Mouse (Mus musculus): Measurements from ENCODE around the gene Krt7.

The Krt7 gene

DNA sequence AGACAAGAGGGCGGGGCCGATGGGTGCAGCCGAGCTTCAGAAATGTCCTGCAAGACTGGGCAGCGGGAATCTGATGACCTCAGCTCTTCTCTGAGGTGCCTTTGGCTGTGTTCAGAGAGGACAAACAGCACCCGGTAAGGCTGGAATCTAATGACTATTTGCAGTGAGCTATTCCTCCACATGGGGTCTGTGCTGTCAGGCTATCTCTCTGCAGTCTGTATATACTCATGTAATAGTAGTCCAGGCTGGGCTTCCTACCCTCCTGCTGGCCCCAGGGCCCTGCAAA lies 34.1 kb upstream of the Krt7 start:
- no peak for DNase-seq (ENCODE audit: low spot score)

DNA sequence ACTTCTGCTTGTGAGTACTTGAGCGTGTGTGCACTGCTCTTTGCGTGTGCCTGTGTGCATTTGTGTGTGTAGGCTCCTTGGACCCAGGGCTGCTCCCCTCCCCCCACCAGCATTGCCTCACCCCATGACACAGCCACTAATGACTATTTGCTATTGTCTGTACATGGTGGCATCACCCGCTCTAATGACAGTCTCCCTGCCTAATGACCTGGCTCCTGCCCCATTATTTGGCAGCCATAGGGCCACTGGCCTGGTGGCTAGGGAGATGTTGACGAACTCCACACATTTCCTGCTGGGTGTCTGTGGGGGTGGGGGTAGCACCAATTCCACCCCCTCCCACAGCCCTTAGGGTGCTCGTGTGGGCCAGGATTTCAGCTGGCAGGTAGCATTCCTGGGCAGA lies 32.2 kb upstream of the Krt7 start:
- no peak for DNase-seq (ENCODE audit: low spot score)

DNA sequence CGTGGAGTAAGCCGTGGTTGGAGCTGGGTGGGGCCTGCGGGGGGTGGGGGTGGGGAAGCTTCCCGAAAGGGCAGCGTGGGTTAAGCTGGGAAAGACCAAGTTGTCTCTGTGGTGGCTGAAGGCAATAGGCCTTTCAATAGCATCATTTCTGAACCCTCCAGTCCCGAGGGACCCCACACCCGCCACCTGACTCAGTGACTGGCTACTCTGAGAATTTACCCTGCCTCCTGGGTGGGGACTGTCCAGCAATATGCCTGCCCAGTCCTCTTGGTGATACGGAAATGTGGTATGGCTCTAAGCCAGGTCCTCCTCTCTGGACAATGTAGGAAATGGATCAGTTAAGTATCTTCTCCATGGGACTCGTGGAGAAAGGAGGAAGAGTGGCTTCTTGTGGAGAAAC lies 29.1 kb upstream of the Krt7 start:
- no peak for DNase-seq (ENCODE audit: low spot score)

DNA sequence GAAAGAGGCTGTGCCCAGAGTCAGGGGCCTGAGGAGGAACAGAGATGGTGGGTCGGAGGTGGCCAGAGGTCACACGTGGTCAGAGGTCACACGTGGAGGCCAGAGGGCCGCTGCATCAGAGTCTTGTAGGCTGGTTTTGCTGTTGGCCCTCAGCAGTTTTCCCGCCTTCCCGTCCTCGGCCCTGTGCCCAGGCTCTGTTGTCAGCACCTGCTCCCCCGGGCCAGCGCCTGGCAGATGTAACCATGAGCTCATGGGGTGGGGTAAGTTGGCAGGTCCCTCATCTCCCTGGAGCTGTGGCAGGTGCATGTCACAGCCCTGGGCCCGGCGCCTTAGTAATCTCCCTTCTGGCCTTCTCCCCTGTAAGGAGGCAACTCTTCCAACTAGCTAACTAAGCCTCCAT lies 28.0 kb upstream of the Krt7 start:
- no peak for DNase-seq (ENCODE audit: low spot score)

DNA sequence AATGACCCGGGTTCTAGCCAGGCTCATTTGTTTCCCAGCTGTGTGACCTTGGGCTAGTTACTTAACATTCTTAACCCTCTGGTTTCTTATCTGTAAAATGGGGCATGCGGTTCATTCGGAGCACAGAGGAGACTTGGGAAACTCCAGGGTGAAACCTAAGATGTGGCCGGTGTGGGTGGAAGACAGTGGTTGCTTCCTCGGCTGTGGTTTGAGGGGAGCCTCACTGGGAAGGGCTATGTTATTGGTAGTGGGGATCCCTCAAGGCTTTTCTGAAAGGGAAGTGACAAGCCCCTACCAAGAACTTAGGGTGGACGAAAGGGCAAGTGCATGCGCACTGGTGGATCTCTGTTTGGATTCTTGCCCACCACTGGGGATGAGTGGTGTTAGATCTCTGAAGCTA lies 26.2 kb upstream of the Krt7 start:
- DNase-seq (ENCODE audit: low spot score): no peak

DNA sequence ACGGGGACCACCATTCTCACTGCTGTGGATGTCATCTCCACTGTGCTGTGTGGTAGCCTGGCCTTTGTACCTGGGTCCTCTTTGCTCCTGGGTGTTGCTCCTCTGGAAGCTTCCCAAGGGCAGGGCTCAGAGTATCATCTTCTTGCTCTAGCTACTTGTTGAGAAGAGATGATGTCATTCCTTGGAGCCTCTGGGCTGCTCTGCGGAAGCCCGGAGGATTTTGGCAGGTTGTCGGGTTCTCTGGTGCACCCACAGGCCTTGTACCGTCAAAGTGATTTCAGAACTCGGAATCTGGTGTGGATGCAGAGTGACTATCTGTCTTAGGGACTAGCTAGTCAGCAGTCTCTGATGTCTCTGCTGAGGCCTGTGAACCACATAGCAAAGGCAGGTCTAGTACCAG lies 25.8 kb upstream of the Krt7 start:
- no peak for DNase-seq (ENCODE audit: low spot score)

DNA sequence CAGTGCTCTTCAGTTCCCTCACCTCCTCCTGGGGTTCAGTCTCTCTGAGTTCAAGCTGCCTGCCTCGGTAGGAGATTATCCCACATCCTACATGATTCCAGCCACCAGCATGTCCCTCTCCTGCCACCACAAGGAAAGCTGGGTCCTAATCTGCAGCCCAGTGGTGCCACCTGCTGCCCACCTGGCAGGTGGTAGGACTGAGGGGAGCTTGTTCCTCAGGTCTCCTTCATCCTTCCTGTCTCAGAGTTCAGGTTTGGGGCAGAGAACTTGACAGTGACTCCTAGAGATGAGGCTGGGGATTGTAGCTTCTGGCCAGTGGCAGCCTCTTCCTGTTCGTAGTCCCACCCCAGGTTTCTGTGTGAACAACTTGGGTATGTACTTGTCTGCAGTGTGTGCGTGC lies 23.7 kb upstream of the Krt7 start:
- no peak for DNase-seq (ENCODE audit: low spot score)

DNA sequence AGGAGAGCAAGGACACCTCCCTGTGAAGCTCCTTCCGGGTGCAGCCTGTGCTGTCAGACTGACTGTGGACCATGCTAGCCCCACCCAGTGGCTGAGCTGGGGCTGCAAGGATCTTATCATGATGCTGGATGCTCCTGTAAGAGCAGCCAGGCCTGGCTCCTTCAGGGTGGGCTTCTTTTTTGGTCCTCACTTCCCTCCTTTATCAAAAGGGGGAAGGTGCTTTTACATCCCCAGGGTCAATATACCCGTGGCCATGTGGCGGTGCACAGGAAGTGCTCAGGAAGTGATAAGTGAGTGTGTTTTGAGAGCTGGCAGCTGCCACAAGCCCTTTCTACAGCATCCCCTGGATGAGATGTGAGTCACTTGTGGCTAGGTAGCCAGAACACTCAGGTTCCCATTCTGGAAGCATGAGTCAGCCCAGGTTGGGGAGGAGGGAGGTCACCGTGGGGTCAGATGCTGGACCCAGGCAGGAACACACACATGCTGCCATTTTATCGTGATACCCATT lies 22.8 kb upstream of the Krt7 start:
- peak; percentile 26 for DNase-seq (ENCODE audit: low spot score)

DNA sequence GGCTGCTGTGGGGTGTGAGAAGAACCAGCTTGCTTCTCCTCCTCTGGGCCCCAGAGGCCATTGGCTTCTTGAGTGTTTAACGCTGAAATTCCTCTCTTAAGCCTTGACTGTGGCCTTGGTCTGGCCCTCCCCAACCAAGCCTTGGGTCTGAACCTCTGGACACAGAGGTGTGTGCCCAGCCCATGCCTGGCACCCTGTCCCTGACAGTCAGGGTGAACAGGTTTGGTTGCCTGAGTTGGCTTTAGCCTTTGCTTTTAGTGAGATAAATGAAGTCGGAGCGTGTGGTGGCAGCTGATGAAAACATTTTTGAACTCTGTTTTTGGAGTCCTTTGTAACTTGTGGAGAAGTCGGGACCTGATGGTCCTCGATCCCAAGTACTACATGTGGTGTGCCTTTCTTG lies 20.6 kb upstream of the Krt7 start:
- DNase-seq (ENCODE audit: low spot score): no peak

DNA sequence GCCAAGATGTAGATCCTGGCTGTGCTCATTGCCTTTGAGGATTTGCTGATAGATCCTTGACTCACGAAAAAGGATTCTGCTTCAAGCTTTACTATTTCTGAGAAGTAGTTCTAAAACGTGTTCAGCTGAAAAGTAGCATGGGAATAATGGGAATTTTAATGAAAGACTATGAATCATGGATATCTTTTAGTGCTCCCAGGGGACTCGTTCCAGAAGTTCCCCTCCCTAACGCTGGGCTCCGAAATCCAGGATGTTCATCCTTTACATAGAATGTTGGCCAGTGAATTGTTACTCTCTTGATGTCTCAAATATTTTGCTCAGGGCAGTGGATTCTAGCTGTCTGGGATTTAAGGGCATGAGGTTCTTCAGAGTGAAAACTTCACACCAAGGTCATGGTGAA lies 18.6 kb upstream of the Krt7 start:
- no peak for DNase-seq (ENCODE audit: low spot score)

DNA sequence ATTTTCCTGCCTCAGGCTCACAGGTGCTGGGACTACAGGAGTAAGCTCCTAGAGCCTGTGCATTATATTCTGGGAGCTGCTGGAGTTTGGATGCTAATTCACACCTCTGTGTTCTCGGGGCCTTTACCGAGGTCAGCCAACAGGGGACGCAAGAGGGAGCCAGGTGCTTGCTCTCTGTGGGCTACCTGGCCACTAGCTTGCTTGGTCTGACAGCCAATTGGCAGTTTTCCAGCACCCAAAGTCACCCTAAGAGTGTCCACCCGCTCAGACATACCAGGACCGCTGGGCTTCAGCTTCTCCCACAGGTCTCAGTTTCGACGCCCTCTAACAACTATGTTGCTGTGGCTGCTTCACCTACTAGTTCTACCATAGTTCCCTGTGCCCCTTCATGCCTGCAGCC lies 15.9 kb upstream of the Krt7 start:
- no peak for DNase-seq (ENCODE audit: low spot score)

DNA sequence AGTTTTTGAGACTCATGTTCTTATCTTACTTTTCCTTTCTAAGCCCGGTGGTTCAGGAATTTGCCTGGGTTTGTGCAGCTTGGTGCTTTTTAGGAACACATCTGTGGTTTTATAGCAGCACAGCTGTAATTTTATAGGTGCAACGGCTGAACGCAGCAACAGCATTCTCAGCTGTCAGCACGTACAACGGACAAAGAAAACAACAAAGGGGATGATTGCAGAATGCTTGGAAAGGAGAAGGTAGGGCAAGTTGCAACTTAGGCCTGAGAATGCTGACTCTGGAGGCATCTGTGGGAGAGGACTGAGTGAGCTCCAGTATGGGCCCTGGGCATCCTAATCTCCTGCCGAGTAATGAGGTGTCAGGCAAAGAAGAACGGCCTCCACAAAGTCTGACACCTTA lies 14.4 kb upstream of the Krt7 start:
- DNase-seq (ENCODE audit: low spot score): no peak

DNA sequence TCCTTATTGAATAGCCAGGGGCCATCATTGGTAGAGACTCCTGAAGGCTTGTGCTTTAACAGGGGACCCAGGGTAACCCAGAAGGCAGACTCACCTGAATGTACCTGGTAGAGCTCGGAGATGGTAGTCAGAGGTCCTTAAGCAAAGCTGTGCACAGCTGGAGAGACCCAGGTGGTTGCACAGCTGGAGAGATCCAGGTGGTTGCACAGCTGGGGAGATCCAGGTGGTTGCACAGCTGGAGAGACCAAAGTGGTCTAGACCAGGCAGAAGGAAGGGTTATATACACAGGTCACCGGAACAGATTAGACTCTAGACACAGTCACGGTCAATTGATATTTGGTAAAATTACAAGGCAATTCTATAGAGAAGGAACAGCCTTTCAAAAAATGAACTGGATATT lies 13.9 kb upstream of the Krt7 start:
- DNase-seq (ENCODE audit: low spot score): no peak

DNA sequence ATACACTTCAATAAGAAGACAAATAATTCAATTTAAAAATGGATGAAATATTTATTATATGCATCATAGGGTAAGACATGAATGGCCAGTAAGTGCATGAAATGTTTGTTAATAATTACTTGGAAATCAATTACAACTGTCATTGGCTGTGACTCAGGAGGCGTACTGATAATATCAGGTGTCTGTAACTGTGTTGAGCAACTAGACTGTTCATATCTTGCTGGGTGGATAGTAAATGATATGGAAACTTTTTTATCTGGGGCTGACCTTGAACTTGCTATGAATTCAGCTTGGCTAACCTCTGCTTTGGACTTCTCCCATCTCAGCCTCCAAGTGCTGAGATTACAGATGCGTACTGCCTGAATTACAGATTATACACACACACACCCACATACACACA lies 13.2 kb upstream of the Krt7 start:
- DNase-seq (ENCODE audit: low spot score): no peak

DNA sequence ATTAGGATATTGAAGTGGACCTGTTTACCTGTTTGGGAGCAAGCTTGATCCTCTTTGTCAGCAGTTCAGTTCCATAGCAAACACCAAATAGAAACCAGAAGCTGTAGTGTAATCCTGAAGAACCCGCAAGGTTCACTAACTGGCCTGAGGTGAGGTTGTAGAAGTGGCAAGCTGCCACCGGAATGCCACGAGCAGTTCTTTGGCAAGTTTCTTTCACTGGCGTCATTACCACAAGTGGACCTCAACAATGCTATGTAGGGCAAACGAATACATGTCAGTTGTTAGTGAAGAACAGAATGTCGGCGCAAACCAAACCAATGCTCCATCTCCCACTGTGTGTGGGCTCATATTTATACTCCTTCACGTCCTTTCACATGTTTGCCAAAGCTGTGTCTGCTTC lies 12.6 kb upstream of the Krt7 start:
- DNase-seq (ENCODE audit: low spot score): no peak

DNA sequence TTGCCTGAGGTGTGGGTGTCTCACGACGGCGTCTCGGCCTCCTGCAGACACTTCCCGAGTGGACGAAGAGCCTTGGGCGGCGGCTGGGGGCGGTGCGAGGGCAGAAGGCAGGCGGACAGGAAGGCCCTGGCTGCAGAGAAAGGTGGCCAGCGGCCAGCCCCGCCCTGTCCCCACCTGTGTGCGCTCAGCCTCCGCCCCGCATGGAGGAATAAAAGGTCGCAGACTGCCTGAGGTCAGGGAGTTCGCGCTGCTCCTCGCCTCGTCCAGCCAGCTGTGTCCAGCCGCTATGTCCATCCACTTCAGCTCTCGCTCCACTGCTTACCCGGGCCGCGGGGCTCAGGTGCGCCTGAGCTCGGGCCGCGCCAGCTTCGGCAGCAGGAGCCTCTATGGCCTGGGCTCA lies 1.3 kb downstream of the Krt7 start:
- no peak for DNase-seq (ENCODE audit: low spot score)

DNA sequence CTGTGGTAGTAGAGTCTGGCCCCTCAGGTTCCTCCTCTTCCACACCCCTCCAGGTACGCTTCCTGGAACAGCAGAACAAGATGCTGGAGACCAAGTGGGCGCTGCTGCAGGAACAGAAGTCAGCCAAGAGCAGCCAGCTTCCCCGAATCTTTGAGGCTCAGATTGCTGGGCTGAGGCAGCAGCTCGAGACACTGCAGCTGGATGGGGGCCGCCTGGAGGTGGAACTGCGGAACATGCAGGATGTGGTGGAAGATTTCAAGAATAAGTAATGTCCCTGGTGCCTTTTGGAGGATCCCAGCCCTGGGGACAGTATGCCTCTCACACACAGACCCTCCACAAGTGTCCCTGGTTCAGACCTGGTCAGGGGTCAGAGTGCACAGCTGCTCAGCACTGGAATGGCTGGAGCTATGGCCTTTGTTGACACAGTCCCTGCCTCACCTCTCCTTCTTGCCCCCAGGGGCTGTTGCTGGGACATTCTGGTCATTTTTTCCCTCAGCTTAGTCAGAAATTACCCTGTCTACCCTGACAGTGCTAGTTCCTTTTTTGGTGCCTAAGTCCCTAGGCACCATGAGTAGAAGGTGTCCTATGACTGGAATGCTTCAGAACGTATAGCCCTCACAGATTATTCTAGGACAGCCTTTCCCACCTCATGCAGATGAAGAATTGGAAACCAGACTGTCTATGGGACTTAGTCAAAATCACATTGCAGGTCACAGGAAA lies 3.2 kb downstream of the Krt7 start:
- peak; percentile 53 for DNase-seq (ENCODE audit: low spot score)

DNA sequence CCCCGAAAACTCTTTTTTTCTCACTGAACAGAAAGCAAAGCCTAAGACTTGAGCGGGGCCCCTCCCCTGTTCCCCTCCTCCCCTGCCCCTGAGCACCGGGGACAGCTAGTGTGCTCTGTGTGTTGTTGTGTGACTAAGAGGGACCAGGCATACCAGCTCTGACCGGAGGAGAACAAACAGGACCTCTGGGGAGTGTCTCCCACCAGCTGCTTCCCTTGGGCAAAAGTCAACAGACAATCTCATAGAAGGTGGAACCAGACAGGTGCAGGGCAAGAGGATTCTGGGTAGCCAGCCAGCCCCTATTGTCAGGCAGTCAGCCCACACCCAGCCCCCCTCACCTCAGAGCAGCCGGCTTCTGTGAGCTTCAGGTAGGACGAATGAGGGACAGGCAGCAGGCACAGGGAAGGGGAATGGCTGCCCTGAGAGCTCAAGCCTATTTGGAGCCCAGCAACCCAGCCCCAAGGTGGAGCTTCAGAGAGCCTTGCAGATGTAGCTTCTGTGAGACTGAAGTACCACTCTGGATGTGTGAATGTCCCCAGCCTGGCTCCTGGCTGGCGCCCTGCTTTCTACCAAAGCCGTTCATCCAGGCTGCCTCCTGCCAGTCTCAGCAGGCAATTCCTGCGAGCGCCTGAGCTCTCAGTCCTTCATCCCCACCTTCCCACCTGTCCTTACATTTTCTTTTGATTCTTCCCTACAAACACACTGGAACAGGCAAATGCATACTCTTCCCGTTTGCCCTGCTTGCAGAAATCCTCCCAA lies 4.1 kb downstream of the Krt7 start:
- no peak for DNase-seq (ENCODE audit: low spot score)

DNA sequence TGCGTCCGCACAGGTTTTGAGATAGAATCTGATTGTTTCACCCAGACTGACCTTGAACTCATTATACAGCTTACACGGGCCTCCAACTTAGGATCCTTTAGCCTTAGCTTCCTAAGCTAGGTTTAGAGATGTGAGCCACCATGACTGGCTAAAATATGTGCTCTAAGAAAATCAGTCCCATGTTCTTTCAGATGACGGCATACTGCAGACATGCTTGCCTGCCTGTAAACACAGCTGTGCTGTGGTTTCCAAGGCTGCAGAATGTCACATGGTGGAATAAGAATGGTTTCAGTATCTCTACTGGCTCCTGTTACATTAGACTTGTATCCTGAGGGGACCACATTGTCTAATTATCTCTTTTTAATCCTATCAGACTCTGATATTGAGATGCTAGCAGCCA lies 8.1 kb downstream of the Krt7 start:
- no peak for DNase-seq (ENCODE audit: low spot score)

DNA sequence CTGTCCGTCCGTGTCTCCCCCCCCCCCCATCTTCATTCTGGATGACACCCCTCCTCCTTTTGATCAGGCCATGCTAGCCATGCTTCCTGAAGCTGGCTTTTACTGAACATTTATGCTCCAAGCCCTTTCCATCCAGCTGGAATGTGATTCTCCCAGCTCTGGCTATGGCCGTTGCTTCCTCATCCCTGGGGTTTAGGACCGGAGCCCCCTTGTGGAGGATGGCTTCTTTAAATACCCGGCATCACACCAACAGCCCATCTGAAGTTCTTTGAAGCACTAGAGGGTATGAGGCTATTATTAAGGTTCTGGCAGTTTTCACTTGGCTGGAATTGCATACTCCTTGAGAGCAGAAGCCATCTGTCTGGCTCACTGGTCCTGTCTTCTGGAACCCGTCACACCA lies 10.1 kb downstream of the Krt7 start:
- peak; percentile 26 for DNase-seq (ENCODE audit: low spot score)

DNA sequence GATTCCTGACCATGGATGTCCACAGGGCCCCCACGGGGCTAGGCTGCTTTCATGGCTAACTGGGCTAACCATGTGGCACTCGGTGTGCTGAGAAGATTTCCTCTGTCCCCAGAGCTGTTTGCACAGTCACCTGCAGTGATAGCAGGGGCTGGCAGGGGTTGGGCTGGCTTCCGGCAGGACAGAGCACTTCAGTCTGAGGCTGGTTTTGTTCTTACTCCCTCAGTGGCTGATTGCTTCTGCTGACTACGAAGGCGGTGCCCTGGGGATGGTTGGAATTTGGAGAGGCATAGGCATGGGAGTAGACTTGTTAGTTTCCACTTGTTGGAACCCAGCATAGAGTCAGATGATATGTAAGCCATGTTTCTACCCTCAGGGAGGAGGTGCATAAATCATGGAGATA lies 14.1 kb downstream of the Krt7 start:
- DNase-seq (ENCODE audit: low spot score): no peak

DNA sequence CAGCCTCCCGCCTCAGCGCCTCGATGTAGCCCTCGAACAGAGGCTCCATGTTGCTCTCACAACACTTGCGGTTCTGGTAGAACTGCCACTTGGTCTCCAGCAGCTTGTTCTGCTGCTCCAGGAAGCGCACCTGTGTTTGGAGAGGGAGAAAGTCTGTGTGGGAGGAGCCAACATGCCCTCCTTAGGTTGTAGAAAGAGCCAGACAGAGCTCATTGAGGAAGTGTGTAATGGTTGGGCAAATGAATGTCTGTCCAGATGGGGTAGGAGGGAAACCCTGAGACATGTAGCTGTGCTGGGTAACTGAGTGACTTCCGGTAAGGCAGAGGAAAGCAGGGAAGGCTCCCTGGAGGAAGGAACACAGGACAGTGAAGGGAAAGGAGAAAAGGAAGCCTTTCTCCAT lies 25.8 kb downstream of the Krt7 start:
- DNase-seq (ENCODE audit: low spot score): no peak

DNA sequence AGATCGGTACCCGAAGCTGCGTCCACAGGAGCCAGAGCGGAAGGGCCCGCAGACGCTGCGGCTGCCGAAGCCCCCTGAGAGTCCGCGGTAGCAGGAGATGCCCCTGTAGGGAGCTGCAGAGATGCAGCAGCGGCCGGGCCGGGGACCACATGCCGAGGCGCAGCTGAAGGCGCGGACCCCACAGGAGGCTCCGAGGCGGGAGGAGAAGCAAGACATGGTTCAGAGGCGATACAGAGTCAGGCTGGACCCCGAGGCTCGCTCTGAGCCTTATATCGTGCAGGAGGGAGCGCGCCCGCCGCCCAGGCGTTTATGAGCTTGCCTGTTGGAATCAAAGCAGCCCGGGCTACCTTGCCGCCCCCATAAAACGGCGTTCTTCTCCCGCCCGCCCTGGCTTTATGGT lies 27.7 kb downstream of the Krt7 start, which contains the start of gene Krt87:
Gene Krt87, minus strand, starts transcription at position 250 of the 400 bp plus-strand sequence.
- peak; percentile 43 for DNase-seq (ENCODE audit: low spot score)

DNA sequence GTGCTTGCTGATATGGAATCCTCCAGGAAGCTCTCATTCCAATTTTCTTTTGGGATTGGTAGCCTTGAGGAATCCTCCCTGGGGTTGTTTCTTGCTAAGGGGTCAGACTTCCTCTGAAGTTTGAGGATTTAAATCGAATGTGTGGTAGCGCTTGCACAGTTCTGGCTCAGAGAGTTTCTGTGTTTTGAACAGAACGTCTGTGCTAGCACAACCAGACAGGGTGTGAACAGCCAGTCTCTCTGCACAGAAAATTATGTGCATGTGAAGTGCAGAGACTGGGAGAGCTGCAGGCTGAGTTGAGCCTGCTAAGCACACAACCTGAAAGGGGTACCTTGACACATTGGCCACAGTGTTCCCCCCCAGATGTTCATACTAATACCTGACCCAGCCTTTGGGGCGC lies 30.0 kb downstream of the Krt7 start:
- DNase-seq (ENCODE audit: low spot score): no peak
